Mouse (Mus musculus) olfactory bulb, adult 2 months (tissue): ENCODE data around the gene Aim2.

Experiments
- CTCF ChIP-seq: fragments of 200-500 bp; IDR thresholded peaks from 2 replicates; pipeline ENCODE4 v1.5.1; 2012; ENCODE audit warnings: low read depth, mild to moderate bottlenecking, low read length, moderate library complexity; ENCODE audit not compliant: insufficient read depth
- POLR2A ChIP-seq: fragments of 200-500 bp; IDR thresholded peaks from 2 replicates; pipeline ENCODE4 v1.6.1; 2012; ENCODE audit warnings: mild to moderate bottlenecking, low read depth, low read length, moderate library complexity; ENCODE audit not compliant: insufficient read depth

DNA sequence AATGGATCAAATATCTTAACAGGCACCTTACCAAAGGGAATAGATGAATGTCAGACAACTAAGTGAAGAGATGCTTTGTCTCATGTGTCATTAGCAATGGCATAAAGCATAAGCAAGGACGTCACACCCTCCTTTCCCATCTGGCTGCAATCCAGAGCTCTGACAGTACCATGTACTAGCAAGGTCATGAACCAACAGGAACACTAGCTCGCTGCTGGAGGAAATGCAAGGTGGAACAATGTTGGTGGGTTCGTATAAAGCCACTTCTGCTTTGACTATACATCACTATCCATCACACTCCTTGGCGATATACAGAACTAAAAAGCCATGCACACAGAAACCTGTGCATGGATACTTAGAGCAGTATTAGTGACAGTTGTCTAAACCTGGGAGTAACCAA is 96.4 kb downstream of the Aim2 start:
- no peak for TF ChIP-seq CTCF
- no peak for TF ChIP-seq POLR2A
